Mouse (Mus musculus) heart, postnatal 0 days (tissue): Measurements from ENCODE around the gene Mog. TPM values are rescaled to one million over a fixed set of nuclear protein-coding genes. Genes with fewer than 3 reads are reported as not detected.

Source experiments
- ATAC-seq: fragments of 200-750 bp; cut with Nextera tagmentation; 2 replicates; pipeline ENCODE4 v1.8.0; 2017; ENCODE audit warnings: low read depth, moderate number of reproducible peaks, moderate library complexity; ENCODE audit not compliant: insufficient read depth
- DNase-seq: peaks from one replicate; pipeline ENCODE4 v3.0.0-alpha.2; 2016; ENCODE audit warnings: low spot score
- H3K27ac ChIP-seq: fragments of 300-500 bp; sonication (generic); 2 replicates; pipeline ENCODE4 v1.5.1; 2014; ENCODE audit warnings: low read depth, mild to moderate bottlenecking
- H3K27me3 ChIP-seq: fragments of 300-500 bp; sonication (generic); 2 replicates; pipeline ENCODE4 v1.6.1; 2014; ENCODE audit warnings: low read length, mixed read lengths; ENCODE audit not compliant: control insufficient read depth, insufficient read depth
- H3K36me3 ChIP-seq: fragments of 300-500 bp; sonication (generic); replicated peaks from 2 replicates; pipeline ENCODE4 v1.6.1; 2014; ENCODE audit warnings: low read length, mixed read lengths; ENCODE audit not compliant: control insufficient read depth, insufficient read depth
- H3K4me1 ChIP-seq: fragments of 300-500 bp; sonication (generic); 2 replicates; pipeline ENCODE4 v1.6.1; 2014; ENCODE audit warnings: antibody characterized with exemption; ENCODE audit not compliant: control insufficient read depth, insufficient read depth
- H3K4me2 ChIP-seq: fragments of 300-500 bp; sonication (generic); 2 replicates; pipeline ENCODE4 v1.6.1; 2014; ENCODE audit warnings: low read depth, mild to moderate bottlenecking, low read length, moderate library complexity
- H3K4me3 ChIP-seq: fragments of 300-500 bp; sonication (generic); 2 replicates; pipeline ENCODE4 v1.5.1; 2014; ENCODE audit warnings: low read depth, low read length
- H3K9ac ChIP-seq: fragments of 300-500 bp; sonication (generic); replicated peaks from 2 replicates; pipeline ENCODE4 v1.6.1; 2014; ENCODE audit warnings: low read depth, low read length, mixed read lengths
- H3K9me3 ChIP-seq: fragments of 300-500 bp; sonication (generic); replicated peaks from 2 replicates; pipeline ENCODE4 v1.6.1; 2016; ENCODE audit warnings: low read length; ENCODE audit not compliant: control insufficient read depth
- CTCF ChIP-seq: IDR thresholded peaks from 2 replicates; pipeline ENCODE4 v1.5.1; 2016; ENCODE audit warnings: antibody characterized with exemption, control low read depth, low read depth
- EP300 ChIP-seq: IDR thresholded peaks from 2 replicates; pipeline ENCODE4 v1.6.1; 2016; ENCODE audit warnings: antibody characterized with exemption, low read depth
- WGBS: fragments of 180-500 bp; shearing (Covaris S2); extraction: QIAGEN DNeasy Blood & Tissue Kit; methylation state at CpG from one replicate; pipeline ENCODE4 v1.1.7; 2014; 5-methylcytosine and 5-hydroxymethylcytosine counted together
- polyA plus RNA-seq: library from polyadenylated mRNA; unstranded; fragments of >200 nt; fragmentation: Nextera tagmentation; extraction: Ambion mirVana; gene quantifications from 2 replicates; pipeline ENCODE4 v1.2.1, GENCODE M21; 2015
- total RNA-seq: library from RNA; depleted of rRNA; stranded (reverse); fragments of >200 nt; gene quantifications from 2 replicates; pipeline ENCODE4 v1.2.3, GENCODE M21; 2014; ENCODE audit warnings: low replicate concordance; rRNA removed

Mog gene
- total and polyA plus RNA-seq, 2 experiments from 2014 or later: not detected

- WGBS: 63% methylated on average over 3 of the region's 3 CpGs
- Histone ChIP-seq H3K27me3 (no peaks in the 10 kb centered on the region), H3K36me3 (no peaks in the 10 kb centered on the region), H3K9me3 (no peaks in the 10 kb centered on the region), H3K4me1 (no peaks in the 10 kb centered on the region), H3K4me3 (no peak overlapping the region), H3K4me2 (no peak overlapping the region), H3K9ac (no peak overlapping the region), H3K27ac (no peak overlapping the region)
- DNase-seq (no peak), ATAC-seq (no peak)
- TF ChIP-seq EP300: no peak
- no peak for TF ChIP-seq CTCF
Measured at GRCm38 (mm10) chr17:36972791-36973190, 50.4 kb downstream of the Mog start.

- 74% methylated on average over 6 of the region's 6 CpGs for WGBS
- no peaks in the 10 kb centered on the region for H3K27me3 ChIP-seq
- H3K4me2 ChIP-seq: no peak overlapping the region
- H3K36me3 ChIP-seq: no peaks in the 10 kb centered on the region
- H3K27ac ChIP-seq: no peak overlapping the region
- DNase-seq (no peak), ATAC-seq (no peak)
- TF ChIP-seq EP300 (no peak), CTCF (no peak)
- no peaks in the 10 kb centered on the region for H3K4me1 ChIP-seq
- no peaks in the 10 kb centered on the region for H3K9me3 ChIP-seq
- H3K9ac ChIP-seq: no peak overlapping the region
- H3K4me3 ChIP-seq: no peak overlapping the region
Measured at GRCm38 (mm10) chr17:36971172-36971850, 51.9 kb downstream of the Mog start.

- no peak overlapping the region for H3K4me3 ChIP-seq
- no peak for DNase-seq
- WGBS: 75% methylated on average over 14 of the region's 14 CpGs
- no peak overlapping the region for H3K4me2 ChIP-seq
- ATAC-seq: no peak
- no peaks in the 10 kb centered on the region for H3K27me3 ChIP-seq
- TF ChIP-seq CTCF (no peak), EP300 (no peak)
- no peak overlapping the region for H3K27ac ChIP-seq
- peaks cover 2% of the 10 kb centered on the region; the same call in 1 of the 2 replicates for H3K36me3 ChIP-seq
- H3K4me1 ChIP-seq: no peaks in the 10 kb centered on the region
- H3K9me3 ChIP-seq: no peaks in the 10 kb centered on the region
- no peak overlapping the region for H3K9ac ChIP-seq
Measured at GRCm38 (mm10) chr17:36970316-36970890, 52.8 kb downstream of the Mog start.

DNA sequence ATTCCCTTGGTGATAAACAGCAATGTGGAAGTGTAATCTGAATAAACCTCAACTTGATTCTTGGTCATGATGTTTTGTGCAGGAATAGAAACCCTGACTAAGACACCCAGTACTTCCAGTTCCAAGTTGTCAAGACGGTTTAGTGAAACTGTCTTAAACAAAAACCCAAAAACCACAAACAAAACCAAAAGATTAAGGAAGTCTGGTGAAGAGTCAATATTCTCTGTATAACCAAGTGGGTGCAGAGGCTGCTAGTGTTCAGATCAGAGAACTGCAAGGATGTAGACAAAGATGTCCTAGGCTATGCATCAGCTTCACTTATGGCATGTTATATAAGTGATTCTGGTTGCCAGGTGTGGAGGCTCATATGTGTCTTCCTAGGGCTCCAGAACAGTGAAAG lies 56.3 kb downstream of the Mog start:
- H3K4me2 ChIP-seq: no peak overlapping the region
- H3K27me3 ChIP-seq: no peaks in the 10 kb centered on the region
- no peak for DNase-seq
- H3K4me3 ChIP-seq: no peak overlapping the region
- no peak for TF ChIP-seq CTCF
- TF ChIP-seq EP300: no peak
- H3K9me3 ChIP-seq: no peaks in the 10 kb centered on the region
- H3K9ac ChIP-seq: no peak overlapping the region
- 69% methylated on average over 1 of the region's 1 CpGs for WGBS
- H3K27ac ChIP-seq: no peak overlapping the region
- H3K36me3 ChIP-seq: peaks cover 13% of the 10 kb centered on the region; the same call in 1 of the 2 replicates
- H3K4me1 ChIP-seq: no peaks in the 10 kb centered on the region
- ATAC-seq: no peak

GRCm38 (mm10) chr17:36961125-36961524 lies 62.1 kb downstream of the Mog start:
- Histone ChIP-seq H3K4me2 (no peak overlapping the region), H3K4me3 (no peak overlapping the region), H3K36me3 (peaks cover 17% of the 10 kb centered on the region), H3K27ac (no peak overlapping the region), H3K9me3 (no peaks in the 10 kb centered on the region), H3K4me1 (peaks cover 9% of the 10 kb centered on the region), H3K27me3 (no peaks in the 10 kb centered on the region), H3K9ac (no peak overlapping the region)
- no peak for ATAC-seq
- no peak for TF ChIP-seq EP300
- TF ChIP-seq CTCF: no peak
- WGBS: 72% methylated on average over 1 of the region's 1 CpGs
- no peak for DNase-seq

Other genes starting within 250 kb of the Mog start
- gene H2-M10.6, start 211.2 kb downstream of the Mog start, total RNA-seq: not detected in 2 replicates
- gene H2-M10.6, start 211.2 kb downstream of the Mog start, polyA plus RNA-seq: not detected in 2 replicates
- gene Trim26, start 186.3 kb downstream of the Mog start, total RNA-seq: 11.4 and 13.8 TPM in 2 replicates
- gene Trim26, start 186.3 kb downstream of the Mog start, polyA plus RNA-seq: 14.0 and 14.9 TPM in 2 replicates
- not detected in 2 replicates for gene Trim15, start 156.2 kb downstream of the Mog start, total RNA-seq
- gene Trim15, start 156.2 kb downstream of the Mog start, polyA plus RNA-seq: not detected in 2 replicates
- gene Trim10, start 153.8 kb downstream of the Mog start, total RNA-seq: 0.15 TPM in 1 of 2 replicates, not detected in the other
- 0.63 and 0.97 TPM in 2 replicates for gene Trim10, start 153.8 kb downstream of the Mog start, polyA plus RNA-seq
- not detected in 2 replicates for gene Trim40, start 133.3 kb downstream of the Mog start, total RNA-seq
- gene Trim40, start 133.3 kb downstream of the Mog start, polyA plus RNA-seq: not detected in 2 replicates
- gene Trim31, start 125.3 kb downstream of the Mog start, total RNA-seq: not detected in 2 replicates
- gene Trim31, start 125.3 kb downstream of the Mog start, polyA plus RNA-seq: not detected in 2 replicates
- gene Rnf39, start 80.5 kb downstream of the Mog start, total RNA-seq: 0.66 and 8.0 TPM in 2 replicates
- gene Rnf39, start 80.5 kb downstream of the Mog start, polyA plus RNA-seq: 0.16 TPM in 2 replicates
- gene Ppp1r11, start 71.7 kb downstream of the Mog start, total RNA-seq: 22.3 and 29.6 TPM in 2 replicates
- gene Ppp1r11, start 71.7 kb downstream of the Mog start, polyA plus RNA-seq: 84.0 and 84.4 TPM in 2 replicates
- 13.4 and 20.4 TPM in 2 replicates for gene Znrd1, start 64.8 kb downstream of the Mog start, total RNA-seq
- 33.6 and 38.4 TPM in 2 replicates for gene Znrd1, start 64.8 kb downstream of the Mog start, polyA plus RNA-seq
- gene Znrd1as, start 64.8 kb downstream of the Mog start, total RNA-seq: 2.8 TPM in 1 of 2 replicates, not detected in the other
- gene Znrd1as, start 64.8 kb downstream of the Mog start, polyA plus RNA-seq: 8.2 and 10.0 TPM in 2 replicates
- gene 2410137M14Rik, start 42.2 kb downstream of the Mog start, total RNA-seq: not detected in 2 replicates
- 0.18 TPM in 1 of 2 replicates, not detected in the other for gene 2410137M14Rik, start 42.2 kb downstream of the Mog start, polyA plus RNA-seq
- gene H2-M5, start 33.9 kb downstream of the Mog start, total RNA-seq: not detected in 2 replicates
- gene H2-M5, start 33.9 kb downstream of the Mog start, polyA plus RNA-seq: 0.04 TPM in 1 of 2 replicates, not detected in the other
- 12.5 and 14.7 TPM in 2 replicates for gene Zfp57, start 22.2 kb downstream of the Mog start, total RNA-seq
- gene Zfp57, start 22.2 kb downstream of the Mog start, polyA plus RNA-seq: 9.2 and 10.0 TPM in 2 replicates
- 4.8 and 6.7 TPM in 2 replicates for gene Gabbr1, start 22.6 kb upstream of the Mog start, total RNA-seq
- 1.8 and 1.9 TPM in 2 replicates for gene Gabbr1, start 22.6 kb upstream of the Mog start, polyA plus RNA-seq
- gene Olfr90, start 65.1 kb upstream of the Mog start, total RNA-seq: not detected in 2 replicates
- gene Olfr90, start 65.1 kb upstream of the Mog start, polyA plus RNA-seq: not detected in 2 replicates
- gene Olfr91, start 74.9 kb upstream of the Mog start, total RNA-seq: not detected in 2 replicates
- not detected in 2 replicates for gene Olfr91, start 74.9 kb upstream of the Mog start, polyA plus RNA-seq
- gene Olfr92, start 96.7 kb upstream of the Mog start, total RNA-seq: not detected in 2 replicates
- not detected in 2 replicates for gene Olfr92, start 96.7 kb upstream of the Mog start, polyA plus RNA-seq
- not detected in 2 replicates for gene Olfr93, start 138.1 kb upstream of the Mog start, total RNA-seq
- gene Olfr93, start 138.1 kb upstream of the Mog start, polyA plus RNA-seq: not detected in 2 replicates
- not detected in 2 replicates for gene Ubd, start 170.5 kb upstream of the Mog start, total RNA-seq
- gene Ubd, start 170.5 kb upstream of the Mog start, polyA plus RNA-seq: not detected in 2 replicates
- not detected in 2 replicates for gene Olfr94, start 177.6 kb upstream of the Mog start, total RNA-seq
- gene Olfr94, start 177.6 kb upstream of the Mog start, polyA plus RNA-seq: not detected in 2 replicates
- gene Olfr95, start 189.7 kb upstream of the Mog start, total RNA-seq: not detected in 2 replicates
- not detected in 2 replicates for gene Olfr95, start 189.7 kb upstream of the Mog start, polyA plus RNA-seq
- not detected in 2 replicates for gene Olfr96, start 196.7 kb upstream of the Mog start, total RNA-seq
- gene Olfr96, start 196.7 kb upstream of the Mog start, polyA plus RNA-seq: not detected in 2 replicates
- gene Olfr97, start 213.9 kb upstream of the Mog start, total RNA-seq: not detected in 2 replicates
- not detected in 2 replicates for gene Olfr97, start 213.9 kb upstream of the Mog start, polyA plus RNA-seq
- gene Olfr98, start 240.4 kb upstream of the Mog start, total RNA-seq: not detected in 2 replicates
- gene Olfr98, start 240.4 kb upstream of the Mog start, polyA plus RNA-seq: not detected in 2 replicates
- gene H2-M3, start 246.8 kb upstream of the Mog start, total RNA-seq: 0.42 and 0.43 TPM in 2 replicates
- 2.6 and 2.9 TPM in 2 replicates for gene H2-M3, start 246.8 kb upstream of the Mog start, polyA plus RNA-seq